Mouse (Mus musculus): Measurements from ENCODE around the gene Siah2.

Siah2 gene

DNA sequence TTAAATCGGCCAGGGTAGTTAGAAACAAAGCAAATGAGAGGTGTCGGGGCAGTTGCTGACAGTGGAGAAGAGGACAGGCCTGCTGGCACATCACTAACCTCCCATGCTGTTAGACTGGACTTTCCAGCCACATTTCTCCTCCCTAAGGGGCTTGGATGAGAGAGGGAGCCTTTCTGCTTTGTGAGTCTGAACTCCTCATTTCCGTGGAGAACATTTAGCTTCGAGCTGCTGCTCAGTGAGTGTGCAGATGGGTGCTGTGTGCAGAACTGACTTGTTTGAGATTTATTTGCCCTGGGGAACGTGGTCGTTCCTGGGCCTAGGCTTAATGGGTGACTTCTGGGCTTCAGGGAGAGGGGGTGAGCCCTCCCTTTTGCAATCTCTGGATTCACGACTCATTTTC lies 3.3 kb upstream of the Siah2 start:
- DNase-seq (ENCODE audit: low read depth, low spot score): no peak

DNA sequence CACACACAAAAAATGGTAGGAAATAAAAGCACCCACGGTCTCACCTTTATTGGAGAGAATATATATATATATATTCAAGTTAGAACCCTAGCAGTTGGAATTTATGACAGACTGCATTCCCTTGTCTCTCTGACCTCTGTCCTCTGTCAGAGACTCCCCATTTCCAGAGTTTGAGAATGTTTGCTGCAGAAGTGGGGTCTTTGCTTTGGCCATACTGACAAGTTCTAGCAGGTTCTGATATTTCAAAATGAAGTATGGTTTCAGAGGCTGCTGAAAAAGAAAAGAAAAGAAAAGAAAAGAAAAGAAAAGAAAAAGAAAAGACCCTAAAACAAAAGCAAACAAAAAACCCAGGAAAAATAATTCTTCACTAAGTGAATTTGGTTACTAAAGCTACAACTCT lies 2.8 kb upstream of the Siah2 start:
- DNase-seq (ENCODE audit: low read depth, low spot score): no peak

DNA sequence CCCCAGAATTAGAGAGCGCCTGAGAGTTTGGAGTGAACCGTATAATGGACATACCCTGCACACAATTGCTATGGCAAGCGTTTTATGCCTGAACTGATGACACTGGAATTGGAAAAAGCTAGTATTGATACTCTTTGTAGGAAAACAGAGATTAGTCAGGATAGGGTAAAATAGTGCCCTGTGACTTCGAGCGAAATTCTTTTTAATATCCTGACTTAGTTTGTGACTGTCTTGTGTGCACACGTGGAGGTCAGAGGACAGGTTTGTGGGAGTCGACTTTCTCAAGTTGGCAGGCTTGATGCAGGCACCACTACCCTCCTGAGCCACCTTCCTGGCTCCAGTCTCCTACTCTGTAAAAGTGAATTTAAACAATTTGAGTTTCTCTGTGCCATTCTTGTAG lies 1.1 kb upstream of the Siah2 start:
- DNase-seq (ENCODE audit: low read depth, low spot score): no peak

GRCm38 (mm10) chr3:58691374-58691939 lies 743 bp downstream of the Siah2 start:
- DNase-seq (ENCODE audit: low read depth, low spot score): no peak

GRCm38 (mm10) chr3:58690619-58691373 lies 1.4 kb downstream of the Siah2 start:
- DNase-seq (ENCODE audit: low read depth, low spot score): no peak

DNA sequence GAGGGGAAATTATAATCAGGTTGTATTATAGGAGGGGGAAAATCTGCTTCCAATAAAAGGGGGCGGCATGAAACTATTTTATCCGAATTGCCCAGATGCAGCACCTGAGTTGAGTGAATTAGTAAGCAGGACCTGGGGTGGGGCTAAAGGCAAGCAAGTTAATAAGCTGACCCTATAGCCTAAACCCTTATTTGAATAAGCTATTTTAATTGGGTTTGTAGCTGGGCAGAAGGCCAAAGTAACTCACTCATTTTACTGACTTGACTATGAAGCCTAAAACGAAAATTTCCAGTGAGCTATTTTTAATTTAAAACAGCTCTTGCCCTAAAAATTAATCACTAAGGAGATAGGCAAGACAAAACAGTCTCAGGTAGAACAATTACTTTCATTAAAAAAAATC lies 2.5 kb downstream of the Siah2 start:
- DNase-seq (ENCODE audit: low read depth, low spot score): no peak

DNA sequence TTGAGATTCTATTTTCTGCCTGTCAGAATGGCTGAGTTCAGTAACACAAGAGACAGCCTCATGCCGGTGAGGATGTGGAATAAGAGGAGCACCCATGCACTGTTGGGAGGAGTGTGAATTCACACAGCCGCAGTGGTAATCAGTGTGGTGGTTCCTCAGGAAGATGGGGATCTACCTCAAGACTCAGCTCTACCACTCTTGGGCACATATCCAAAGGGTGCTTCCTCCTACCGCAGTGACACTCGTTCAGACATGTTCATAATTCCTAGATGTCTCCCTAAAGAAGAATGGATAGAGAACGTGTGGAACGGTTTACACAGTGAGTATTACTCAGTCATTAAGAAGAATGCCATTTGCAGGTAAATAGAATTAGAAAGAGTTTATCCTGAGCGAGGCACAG lies 3.1 kb downstream of the Siah2 start:
- DNase-seq (ENCODE audit: low read depth, low spot score): no peak

DNA sequence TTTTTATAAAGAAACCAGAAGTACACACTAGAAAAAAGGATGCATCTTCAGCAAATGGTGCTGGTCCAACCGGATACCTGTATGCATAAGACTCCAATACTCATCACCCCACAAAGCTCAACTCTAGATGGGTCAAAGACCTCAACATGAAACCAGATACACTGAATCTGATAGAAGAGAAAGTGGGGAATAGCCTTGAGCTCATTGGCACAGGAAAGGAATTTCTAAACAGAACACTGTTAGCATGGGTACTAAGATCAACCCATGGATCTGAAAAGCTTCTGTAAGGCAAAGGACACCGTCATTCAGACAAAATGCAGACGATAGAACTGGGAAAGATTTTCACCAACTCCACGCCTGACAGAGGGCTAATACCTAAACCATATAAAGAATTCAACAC lies 3.6 kb downstream of the Siah2 start:
- DNase-seq (ENCODE audit: low read depth, low spot score): no peak

DNA sequence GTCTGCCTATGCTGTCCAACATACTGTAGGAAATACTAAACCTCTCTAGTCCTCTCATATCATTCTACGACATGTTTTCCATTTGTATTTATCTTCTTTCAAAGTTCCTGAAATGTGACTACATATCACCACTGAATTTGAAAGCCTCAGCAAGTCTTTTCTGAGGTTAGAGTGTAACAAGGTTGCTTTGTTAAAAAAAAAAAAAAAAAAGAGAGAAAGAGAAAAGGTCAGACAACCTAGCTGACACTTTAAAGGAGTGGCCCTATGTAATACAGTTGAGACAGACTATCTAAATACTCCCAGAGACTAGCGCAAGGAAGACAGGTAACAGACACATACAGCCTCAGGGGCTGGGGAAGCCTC lies 5.3 kb downstream of the Siah2 start:
- DNase-seq (ENCODE audit: low read depth, low spot score): no peak

GRCm38 (mm10) chr3:58686206-58686921 lies 5.8 kb downstream of the Siah2 start:
- no peak for DNase-seq (ENCODE audit: low read depth, low spot score)

DNA sequence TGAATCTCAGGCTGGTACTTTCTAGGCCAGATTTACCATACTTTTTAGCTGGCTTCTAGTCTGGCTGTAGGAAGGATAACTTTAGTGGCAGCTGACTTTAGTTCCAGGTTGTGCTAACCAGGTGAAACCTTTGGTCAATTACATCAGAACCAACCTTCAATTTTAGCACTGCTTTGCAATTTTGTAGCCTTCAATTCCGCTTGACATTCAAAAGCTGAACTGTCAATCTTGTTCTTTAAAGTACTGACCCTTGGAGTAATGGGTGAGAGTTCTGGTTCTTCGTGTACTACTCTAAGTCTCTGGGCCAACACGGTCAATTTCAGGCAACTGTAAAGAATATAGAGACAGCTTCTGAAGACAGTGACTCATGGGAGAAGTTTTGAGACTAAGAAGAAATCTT lies 6.8 kb downstream of the Siah2 start:
- no peak for DNase-seq (ENCODE audit: low read depth, low spot score)

GRCm38 (mm10) chr3:58683346-58683745 lies 8.9 kb downstream of the Siah2 start:
- no peak for DNase-seq (ENCODE audit: low read depth, low spot score)

DNA sequence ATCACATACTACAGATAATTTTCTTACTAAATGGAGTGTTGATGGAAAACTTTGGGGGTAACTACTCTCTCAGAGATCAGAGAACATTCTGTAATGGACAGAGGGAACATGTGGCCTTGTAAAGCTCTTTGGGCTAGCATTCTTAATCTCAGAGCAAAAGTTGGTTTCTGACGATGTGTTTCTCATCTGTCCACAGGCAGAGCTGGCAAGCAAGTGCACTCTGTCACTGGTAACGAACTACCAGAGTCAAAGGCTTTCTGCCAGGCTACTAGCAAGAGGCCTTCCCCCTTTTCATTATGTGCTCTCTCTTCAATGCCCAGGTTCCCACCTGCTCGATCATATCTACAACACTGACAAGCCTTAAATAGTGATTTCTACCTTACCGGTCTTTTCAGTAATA lies 9.9 kb downstream of the Siah2 start:
- no peak for DNase-seq (ENCODE audit: low read depth, low spot score)

GRCm38 (mm10) chr3:58681831-58682230 lies 10.4 kb downstream of the Siah2 start:
- DNase-seq (ENCODE audit: low read depth, low spot score): no peak

DNA sequence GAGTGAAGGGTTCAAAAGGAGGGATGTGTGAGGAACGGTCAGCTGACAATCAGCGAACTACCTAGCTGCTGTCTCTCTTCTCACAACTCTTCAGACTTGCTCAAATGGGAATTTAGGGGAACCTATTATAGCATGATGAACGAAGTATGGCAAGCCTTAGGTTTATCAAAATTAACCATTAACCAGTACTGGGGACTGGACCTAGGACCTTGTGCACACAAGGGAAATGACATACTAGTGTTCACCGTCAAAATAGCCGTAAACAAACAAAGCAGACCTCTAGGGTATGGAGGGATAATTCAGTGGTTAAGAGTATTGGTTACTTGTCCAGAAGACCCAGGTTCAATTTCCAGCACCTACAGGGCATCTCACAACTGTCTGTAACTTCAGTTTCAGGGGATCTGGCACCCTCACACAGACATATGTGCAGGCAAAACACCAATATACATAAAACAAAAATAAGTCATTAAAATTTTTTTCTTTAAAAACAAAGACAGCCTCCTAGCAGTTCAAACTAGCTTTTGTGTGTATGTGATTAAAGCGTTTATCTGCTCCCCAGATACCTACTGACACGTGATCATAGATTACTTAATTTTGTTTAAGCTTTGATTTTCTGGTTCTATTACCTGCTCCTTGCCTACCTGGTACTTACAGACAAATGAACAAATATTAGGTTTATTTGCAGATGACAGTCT lies 11.1 kb downstream of the Siah2 start:
- no peak for DNase-seq (ENCODE audit: low read depth, low spot score)

DNA sequence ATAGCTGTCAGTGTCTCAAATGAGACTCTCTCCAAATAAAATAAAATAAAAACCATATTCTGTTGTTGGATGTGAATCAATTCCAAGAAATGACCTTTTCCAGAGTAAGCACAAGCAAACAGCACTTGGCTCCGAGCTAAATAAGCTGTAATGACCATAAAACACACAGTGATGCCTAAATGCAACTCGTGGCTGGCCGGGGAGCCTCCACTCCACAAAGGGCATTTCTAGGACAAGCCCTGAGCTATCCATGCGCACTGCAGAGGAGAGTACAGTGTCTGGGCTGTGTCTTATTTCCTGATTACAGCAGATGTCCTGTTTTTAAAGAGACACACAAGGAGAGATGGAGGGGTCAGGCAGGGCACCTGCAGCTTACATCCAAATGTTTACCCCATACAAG lies 12.2 kb downstream of the Siah2 start:
- no peak for DNase-seq (ENCODE audit: low read depth, low spot score)

- no peak for DNase-seq (ENCODE audit: low read depth, low spot score)
Observed at GRCm38 (mm10) chr3:58678905-58679304, 13.3 kb downstream of the Siah2 start.

DNA sequence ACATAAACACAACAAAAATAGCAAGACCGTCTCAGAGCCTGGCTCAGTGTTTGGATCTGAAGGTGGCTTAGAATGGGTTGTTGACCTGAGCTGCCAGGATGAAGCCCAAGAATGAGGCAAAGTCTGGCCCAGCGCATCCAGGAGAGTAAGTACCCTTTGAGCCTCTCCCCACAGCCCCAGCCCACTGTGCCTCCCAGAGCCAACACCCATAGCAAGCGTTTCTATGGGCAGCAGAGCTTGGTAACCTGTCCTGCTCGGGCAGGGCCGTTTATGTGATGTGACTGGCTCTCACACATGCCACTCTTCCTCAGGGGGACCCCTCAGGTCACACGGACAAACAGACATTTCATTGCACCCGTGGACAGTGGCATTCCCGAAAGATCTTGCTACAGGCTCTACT lies 13.8 kb downstream of the Siah2 start:
- no peak for DNase-seq (ENCODE audit: low read depth, low spot score)

GRCm38 (mm10) chr3:58677615-58678014 lies 14.6 kb downstream of the Siah2 start:
- no peak for DNase-seq (ENCODE audit: low read depth, low spot score)

GRCm38 (mm10) chr3:58673295-58673694 lies 18.9 kb downstream of the Siah2 start:
- no peak for DNase-seq (ENCODE audit: low read depth, low spot score)

- DNase-seq (ENCODE audit: low read depth, low spot score): no peak
Observed at GRCm38 (mm10) chr3:58672481-58673183, 19.6 kb downstream of the Siah2 start.

All from WW6 (cell line).